Mouse (Mus musculus) forebrain, postnatal 0 days (tissue): ENCODE data around the gene Gapt. TPM values are rescaled to one million over a fixed set of nuclear protein-coding genes. Genes with fewer than 3 reads are reported as not detected.
"Not testable (repeated sequence)": the region's sequence is repeated elsewhere in the genome, so short reads cannot be mapped to it uniquely, and the experiment has no call there.

Experiments used
- ATAC-seq: fragments of 200-750 bp; cut with Nextera tagmentation; 2 replicates; pipeline ENCODE4 v1.8.0; 2017; ENCODE audit warnings: mild to moderate bottlenecking, moderate library complexity
- DNase-seq: peaks from one replicate; pipeline ENCODE4 v3.0.0-alpha.2; 2015
- H3K27ac ChIP-seq: fragments of 300-500 bp; sonication (generic); 2 replicates; pipeline ENCODE4 v1.5.1; 2014; ENCODE audit warnings: low read depth, mild to moderate bottlenecking, antibody characterized with exemption, low read length, moderate library complexity, mixed read lengths
- H3K27me3 ChIP-seq: fragments of 300-500 bp; sonication (generic); 2 replicates; pipeline ENCODE4 v1.6.1; 2014; ENCODE audit warnings: mild to moderate bottlenecking, low read length, mixed read lengths; ENCODE audit not compliant: insufficient read depth
- H3K36me3 ChIP-seq: fragments of 300-500 bp; sonication (generic); 2 replicates; pipeline ENCODE4 v1.6.1; 2014; ENCODE audit warnings: mild to moderate bottlenecking, moderate library complexity; ENCODE audit not compliant: insufficient read depth
- H3K4me1 ChIP-seq: fragments of 300-500 bp; sonication (generic); 2 replicates; pipeline ENCODE4 v1.6.1; 2014; ENCODE audit warnings: antibody characterized with exemption; ENCODE audit not compliant: insufficient read depth
- H3K4me2 ChIP-seq: fragments of 300-500 bp; sonication (generic); 2 replicates; pipeline ENCODE4 v1.6.1; 2014; ENCODE audit warnings: low read depth, mild to moderate bottlenecking, moderate library complexity
- H3K4me3 ChIP-seq: fragments of 300-500 bp; sonication (generic); 2 replicates; pipeline ENCODE4 v1.5.1; 2014; ENCODE audit warnings: low read depth, low read length, mixed read lengths
- H3K9ac ChIP-seq: fragments of 300-500 bp; sonication (generic); 2 replicates; pipeline ENCODE4 v1.6.1; 2014; ENCODE audit warnings: mild to moderate bottlenecking
- H3K9me3 ChIP-seq: fragments of 300-500 bp; sonication (generic); 2 replicates; pipeline ENCODE4 v1.6.1; 2016; ENCODE audit warnings: low read length
- CTCF ChIP-seq: sonication (generic); IDR thresholded peaks from 2 replicates; pipeline ENCODE4 v1.5.1; 2016; ENCODE audit warnings: antibody characterized with exemption, control low read depth, low read depth
- WGBS: fragments of 180-500 bp; shearing (Covaris S2); extraction: QIAGEN DNeasy Blood & Tissue Kit; methylation state at CpG from one replicate; pipeline ENCODE4 v1.1.7; 2014; 5-methylcytosine and 5-hydroxymethylcytosine counted together
- polyA plus RNA-seq: library from polyadenylated mRNA; unstranded; fragments of >200 nt; fragmentation: Nextera tagmentation; extraction: Ambion mirVana; gene quantifications from 2 replicates; pipeline ENCODE4 v1.2.1, GENCODE M21; 2015
- total RNA-seq: library from RNA; depleted of rRNA; stranded (reverse); fragments of >200 nt; gene quantifications from 2 replicates; pipeline ENCODE4 v1.2.3, GENCODE M21; 2014; rRNA removed

Gapt gene
- total RNA-seq, result 0.10 TPM in 1 of 2 replicates, not detected in the other
- not detected in 2 replicates for polyA plus RNA-seq

DNA sequence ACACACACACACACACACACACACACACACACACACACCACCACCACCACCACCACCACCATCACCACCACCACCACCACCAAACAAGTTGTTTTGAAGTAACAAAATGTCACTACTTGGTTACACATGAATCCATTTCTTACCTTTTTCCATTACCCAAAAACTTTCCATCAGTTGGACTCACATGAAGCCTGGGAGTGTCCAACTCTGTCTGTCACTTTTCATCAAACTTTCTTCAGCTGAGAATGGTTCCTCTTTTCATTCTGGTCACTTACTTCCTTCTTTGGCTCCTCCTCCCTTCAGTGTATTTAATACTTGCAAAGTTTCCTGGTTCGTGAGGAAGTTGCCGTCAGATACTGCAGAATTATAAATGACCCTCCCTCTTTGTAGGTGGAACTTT is at the start of gene Gapt:
Gene Gapt, minus strand, starts transcription at position 259 of the 400 bp plus-strand sequence.
- H3K4me3 ChIP-seq, result no peak within 1 kb of the TSS
- H3K9me3 ChIP-seq, result no peaks in the 10 kb centered on the region
- H3K4me2 ChIP-seq, result no peak within 1 kb of the TSS
- no peak for ATAC-seq
- no peak for DNase-seq
- no peak for TF ChIP-seq CTCF
- H3K27me3 ChIP-seq, result no peaks in the 10 kb centered on the region
- 90% methylated on average over 2 of the region's 2 CpGs for WGBS
- H3K36me3 ChIP-seq, result no peaks in the 10 kb centered on the region
- no peak within 1 kb of the TSS for H3K27ac ChIP-seq
- H3K4me1 ChIP-seq, result no peaks in the 10 kb centered on the region
- H3K9ac ChIP-seq, result no peak within 1 kb of the TSS

- DNase-seq, result no peak
- Histone ChIP-seq H3K27me3 (no peaks in the 10 kb centered on the region), H3K4me3 (no peak overlapping the region), H3K4me2 (no peak overlapping the region), H3K27ac (no peak overlapping the region), H3K4me1 (no peaks in the 10 kb centered on the region), H3K9me3 (no peaks in the 10 kb centered on the region), H3K9ac (no peak overlapping the region), H3K36me3 (peaks cover 3% of the 10 kb centered on the region)
- WGBS, result 76% methylated on average over 5 of the region's 5 CpGs
- peak; percentile 59; the same call in 1 of the 2 replicates for ATAC-seq
- TF ChIP-seq CTCF, result no peak
Measured at GRCm38 (mm10) chr13:110406152-110406551, 49.2 kb upstream of the Gapt start.

DNA sequence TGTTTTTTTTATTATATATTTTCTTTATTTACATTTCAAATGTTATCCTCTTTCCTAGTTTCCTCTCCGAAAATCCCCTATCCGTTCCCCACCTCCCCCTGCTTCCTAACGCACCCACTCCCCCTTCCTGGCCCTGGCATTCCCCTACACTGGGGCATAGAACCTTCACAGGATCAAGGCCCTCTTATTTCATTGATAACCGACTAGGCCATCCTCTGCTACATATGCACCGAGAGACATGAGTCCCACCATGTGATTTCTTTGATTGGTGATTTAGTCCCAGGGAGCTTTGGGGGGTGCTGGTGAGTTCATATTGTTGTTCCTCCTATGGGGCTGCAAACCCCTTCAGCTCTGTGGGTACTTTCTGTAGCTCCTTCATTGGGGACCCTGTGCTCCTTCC is 47.7 kb upstream of the Gapt start:
- H3K9me3 ChIP-seq, H3K4me1 ChIP-seq, H3K4me3 ChIP-seq, ATAC-seq, H3K4me2 ChIP-seq, H3K27me3 ChIP-seq, H3K27ac ChIP-seq, DNase-seq, H3K9ac ChIP-seq: not testable (repeated sequence)
- WGBS, result 87% methylated on average over 5 of the region's 5 CpGs
- peaks cover 18% of the 10 kb centered on the region for H3K36me3 ChIP-seq

DNA sequence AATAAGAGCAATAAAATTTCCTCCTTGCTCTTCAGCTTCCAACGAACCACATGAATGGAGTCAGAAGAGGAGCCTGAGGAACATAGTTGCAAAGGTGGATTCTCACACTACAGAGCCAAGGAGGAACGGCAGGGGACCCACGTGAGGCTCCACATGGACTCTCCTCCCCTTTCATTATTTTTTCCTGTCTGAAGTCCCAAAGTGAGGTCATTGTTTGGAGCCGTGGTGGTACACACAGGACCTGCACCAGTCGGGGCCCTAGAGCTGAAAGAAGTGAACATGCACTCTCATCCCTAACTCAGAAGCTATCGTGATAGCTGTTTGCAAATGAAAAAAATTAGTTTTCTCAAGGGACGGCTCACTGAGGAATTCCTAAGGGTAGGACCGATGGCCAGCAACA is 47.1 kb upstream of the Gapt start:
- DNase-seq (no peak), ATAC-seq (no peak)
- H3K4me2 ChIP-seq, result no peak overlapping the region
- no peak overlapping the region for H3K4me3 ChIP-seq
- no peak for TF ChIP-seq CTCF
- H3K4me1 ChIP-seq, result no peaks in the 10 kb centered on the region
- peaks cover 24% of the 10 kb centered on the region for H3K36me3 ChIP-seq
- H3K9me3 ChIP-seq, result no peaks in the 10 kb centered on the region
- no peaks in the 10 kb centered on the region for H3K27me3 ChIP-seq
- H3K27ac ChIP-seq, result no peak overlapping the region
- 75% methylated on average over 8 of the region's 8 CpGs for WGBS
- no peak overlapping the region for H3K9ac ChIP-seq

DNA sequence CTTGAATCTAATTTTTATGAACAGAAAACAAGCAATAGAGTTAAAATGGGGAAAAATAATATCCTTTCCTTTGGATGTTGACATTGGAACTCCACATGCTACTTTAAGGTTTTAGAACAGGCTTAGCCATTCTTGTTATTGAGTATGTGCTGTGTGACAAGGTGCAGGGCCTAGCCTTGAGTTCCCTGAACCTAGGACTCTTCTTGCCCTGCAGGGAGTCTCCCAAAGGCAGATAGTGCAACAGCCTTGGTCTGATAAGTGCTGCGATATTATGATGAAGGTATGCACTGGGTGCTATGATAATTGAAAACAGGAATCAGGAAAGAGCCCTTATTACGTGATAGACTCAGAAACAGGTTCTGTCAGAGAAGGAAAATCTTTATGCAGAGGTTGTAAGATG is 44.9 kb upstream of the Gapt start:
- WGBS, result 95% methylated on average over 2 of the region's 2 CpGs
- no peak overlapping the region for H3K4me3 ChIP-seq
- H3K9ac ChIP-seq, result no peak overlapping the region
- H3K4me2 ChIP-seq, result no peak overlapping the region
- no peak overlapping the region for H3K27ac ChIP-seq
- no peaks in the 10 kb centered on the region for H3K27me3 ChIP-seq
- H3K36me3 ChIP-seq, result peaks cover 40% of the 10 kb centered on the region
- TF ChIP-seq CTCF, result no peak
- ATAC-seq (no peak), DNase-seq (no peak)
- H3K9me3 ChIP-seq, result no peaks in the 10 kb centered on the region
- H3K4me1 ChIP-seq, result no peaks in the 10 kb centered on the region

- Histone ChIP-seq H3K27ac (no peak overlapping the region), H3K9ac (no peak overlapping the region), H3K4me1 (no peaks in the 10 kb centered on the region), H3K9me3 (no peaks in the 10 kb centered on the region), H3K36me3 (peaks cover 40% of the 10 kb centered on the region), H3K27me3 (no peaks in the 10 kb centered on the region), H3K4me3 (no peak overlapping the region), H3K4me2 (no peak overlapping the region)
- no peak for TF ChIP-seq CTCF
- ATAC-seq, result no peak
- DNase-seq, result no peak
- WGBS, result 94% methylated on average over 3 of the region's 3 CpGs
Measured at GRCm38 (mm10) chr13:110401443-110401842, 44.4 kb upstream of the Gapt start.

DNA sequence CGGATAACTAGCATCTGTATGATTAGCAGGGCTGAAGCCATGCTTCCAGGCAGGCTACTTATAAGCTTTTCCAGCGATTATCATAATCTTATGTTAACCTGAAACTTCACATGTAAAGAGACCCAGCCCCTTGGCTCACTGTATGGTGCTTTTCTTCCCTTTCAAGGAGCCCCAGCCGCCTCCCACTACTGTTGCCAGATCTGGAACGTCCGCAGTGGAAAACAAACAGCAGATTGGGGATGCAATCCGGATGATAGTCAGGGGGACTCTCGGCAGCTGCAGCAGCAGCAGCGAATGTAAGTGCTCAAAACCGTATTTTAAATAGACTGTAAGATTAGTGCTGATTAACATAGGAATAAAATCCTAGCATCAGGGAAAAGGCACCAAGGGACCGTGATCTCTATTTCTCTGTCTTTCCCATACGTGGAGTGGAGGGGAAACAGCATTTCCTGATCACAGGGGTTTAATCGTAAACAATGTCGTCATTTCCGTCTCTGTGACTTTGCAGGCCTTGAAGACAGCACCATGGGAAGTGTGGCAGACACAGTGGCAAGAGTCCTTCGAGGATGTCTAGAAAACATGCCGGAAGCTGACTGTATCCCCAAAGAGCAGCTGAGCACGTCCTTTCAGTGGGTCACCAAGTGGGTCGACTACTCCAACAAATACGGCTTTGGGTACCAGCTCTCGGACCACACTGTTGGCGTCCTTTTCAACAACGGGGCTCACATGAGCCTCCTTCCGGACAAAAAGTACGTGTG is 41.7 kb upstream of the Gapt start:
- TF ChIP-seq CTCF, result no peak
- Histone ChIP-seq H3K27me3 (no peaks in the 10 kb centered on the region), H3K9ac (no peak overlapping the region), H3K36me3 (peaks cover 40% of the 10 kb centered on the region), H3K27ac (0 out of 2 replicates have a peak overlapping the region, but pooled peaks have one; percentile 24), H3K9me3 (no peaks in the 10 kb centered on the region), H3K4me1 (no peaks in the 10 kb centered on the region), H3K4me2 (peak overlapping the region; percentile 99), H3K4me3 (peak overlapping the region; percentile 85)
- DNase-seq, result no peak
- WGBS, result 69% methylated on average over 24 of the region's 24 CpGs
- no peak for ATAC-seq
